Mouse (Mus musculus): ENCODE results near the gene Prkn. TPM values are rescaled to one million over a fixed set of nuclear protein-coding genes. Genes with fewer than 3 reads are reported as not detected.

The Prkn gene
- total and polyA plus RNA-seq, 3 experiments, result 0.39 to 0.50 TPM; not detected in 1

DNA sequence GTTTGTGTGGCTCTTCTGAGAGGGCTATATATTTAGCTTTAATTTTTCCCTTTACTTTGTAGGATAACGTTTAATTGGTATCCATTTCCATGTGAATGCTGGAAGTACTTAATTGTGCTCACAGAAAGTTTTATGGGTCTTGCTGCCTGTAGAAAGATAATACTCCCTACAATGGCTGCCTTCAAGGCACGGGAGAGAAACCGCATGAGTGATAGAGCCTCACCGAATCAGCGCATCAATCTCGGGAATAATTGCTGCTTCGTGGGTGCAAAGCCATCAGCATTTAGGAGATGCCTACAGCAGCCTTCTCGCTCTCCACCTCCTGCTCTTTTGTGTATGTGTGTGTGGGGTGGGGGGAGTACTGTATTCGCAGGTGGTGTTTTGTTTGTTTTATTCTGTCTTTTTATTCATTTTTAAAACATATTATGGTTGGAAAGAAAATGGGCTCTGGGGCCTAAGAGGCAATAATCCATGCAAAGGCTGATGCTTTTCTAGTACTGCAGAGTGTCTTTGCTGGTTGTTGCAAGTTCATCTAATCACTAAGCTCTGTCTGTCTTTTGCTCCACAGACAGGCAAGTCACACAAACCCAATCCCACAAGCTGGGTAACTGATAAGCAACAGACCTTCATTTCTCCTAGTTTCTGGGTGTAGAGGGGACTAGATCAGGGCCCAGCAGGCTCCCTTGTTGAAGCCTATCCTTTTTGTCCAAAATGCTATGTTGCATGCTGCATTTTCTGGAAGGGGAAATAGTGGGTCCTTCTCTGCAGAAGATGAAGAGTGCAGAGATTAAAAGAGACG, 119.1 kb downstream of the Prkn start:
- Histone ChIP-seq H3K9ac (ENCODE audit: control insufficient read depth, low read depth, low read length, poor library complexity, severe bottlenecking) (no peak overlapping the region), H3K36me3 (ENCODE audit: control insufficient read depth in 1 of 2, insufficient read depth in 2 of 2, low read length in 2 of 2) (no peaks in the 10 kb centered on the region; a peak in 1 of 4 replicates), H3K79me2 (ENCODE audit: control insufficient read depth, insufficient read depth, low read length, poor library complexity) (no peaks in the 10 kb centered on the region), H3K4me1 (ENCODE audit: control insufficient read depth in 1 of 2, insufficient read depth in 2 of 2, low read length in 2 of 2) (no peaks in the 10 kb centered on the region), H3K9me3 (replicated peaks; ENCODE audit: insufficient read depth, low read length) (no peaks in the 10 kb centered on the region), H3K27me3 (ENCODE audit: control insufficient read depth in 1 of 2, insufficient read depth in 2 of 2, low read length in 2 of 2) (no peaks in the 10 kb centered on the region), H3K4me3 (ENCODE audit: control insufficient read depth in 1 of 2, insufficient read depth in 1 of 2, low read depth in 2 of 2, low read length in 2 of 2) (no peak overlapping the region), H3K27ac (ENCODE audit: control insufficient read depth, low read depth, low read length) (no peak overlapping the region)
- TF ChIP-seq MXI1 (IDR thresholded peaks at IDR 0.05; ENCODE audit: low read depth, low read length), result no peak
- TF ChIP-seq NRF1 (IDR thresholded peaks at IDR 0.05; ENCODE audit: insufficient read depth, low read depth, low read length, poor library complexity, severe bottlenecking), result no peak
- no peak for TF ChIP-seq SMC3 (IDR thresholded peaks at IDR 0.05; ENCODE audit: low read depth, low read length)
- TF ChIP-seq GATA1 (IDR thresholded peaks at IDR 0.05; ENCODE audit: low read depth, low read length), result peak; percentile 36; the same call in 1 of the 2 replicates
- no peak for TF ChIP-seq CHD2 (IDR thresholded peaks at IDR 0.05; ENCODE audit: low read length)
- no peak for TF ChIP-seq MAX (IDR thresholded peaks at IDR 0.05; ENCODE audit: low read length)
- TF ChIP-seq USF2 (IDR thresholded peaks at IDR 0.05; ENCODE audit: borderline replicate concordance in 1 of 2, insufficient read depth in 1 of 2, low read depth in 1 of 2, low read length in 2 of 2), result no peak
- no peak for TF ChIP-seq NELFE (IDR thresholded peaks at IDR 0.05; ENCODE audit: low read depth, low read length)
- peak; percentile 39 to 47; a peak in 3 of 4 replicates for TF ChIP-seq EP300 (IDR thresholded peaks at IDR 0.05; ENCODE audit: low read depth in 1 of 2, low read length in 2 of 2)
- no peak for TF ChIP-seq ETS1 (IDR thresholded peaks at IDR 0.05; ENCODE audit: low read depth, low read length)
- no peak for TF ChIP-seq POLR2AphosphoS5 (IDR thresholded peaks at IDR 0.05; ENCODE audit: borderline replicate concordance, low read depth, low read length)
- peak; percentile 51 for DNase-seq (ENCODE audit: low read depth, low spot score)

DNA sequence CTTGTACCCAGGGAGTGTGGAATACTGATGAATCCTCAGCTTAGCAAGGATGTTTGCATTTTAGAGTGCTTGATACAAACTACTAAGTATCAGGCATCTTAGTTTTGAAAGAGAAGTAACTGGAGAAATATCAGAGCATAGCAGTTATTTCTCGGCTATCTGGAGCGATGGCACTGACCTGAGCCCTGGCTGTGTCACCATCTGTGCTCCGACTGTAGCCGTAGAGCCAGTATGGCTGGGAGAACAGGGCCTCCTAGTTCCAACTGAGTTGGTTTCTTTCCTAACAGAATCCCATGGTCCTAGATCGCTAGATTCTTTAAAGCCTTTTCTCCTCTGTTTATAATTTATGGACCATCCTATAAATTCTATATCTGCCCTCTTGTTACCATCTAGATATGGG, 122.0 kb downstream of the Prkn start:
- Histone ChIP-seq H3K4me3 (ENCODE audit: control insufficient read depth in 1 of 2, insufficient read depth in 1 of 2, low read depth in 2 of 2, low read length in 2 of 2) (no peak overlapping the region), H3K9ac (ENCODE audit: control insufficient read depth, low read depth, low read length, poor library complexity, severe bottlenecking) (no peak overlapping the region), H3K27ac (ENCODE audit: control insufficient read depth, low read depth, low read length) (no peak overlapping the region), H3K9me3 (replicated peaks; ENCODE audit: insufficient read depth, low read length) (no peaks in the 10 kb centered on the region), H3K36me3 (ENCODE audit: control insufficient read depth in 1 of 2, insufficient read depth in 2 of 2, low read length in 2 of 2) (no peaks in the 10 kb centered on the region; a peak in 1 of 4 replicates), H3K4me1 (ENCODE audit: control insufficient read depth in 1 of 2, insufficient read depth in 2 of 2, low read length in 2 of 2) (no peaks in the 10 kb centered on the region), H3K27me3 (ENCODE audit: control insufficient read depth in 1 of 2, insufficient read depth in 2 of 2, low read length in 2 of 2) (no peaks in the 10 kb centered on the region), H3K79me2 (ENCODE audit: control insufficient read depth, insufficient read depth, low read length, poor library complexity) (no peaks in the 10 kb centered on the region)
- TF ChIP-seq NRF1 (IDR thresholded peaks at IDR 0.05; ENCODE audit: insufficient read depth, low read depth, low read length, poor library complexity, severe bottlenecking) (no peak), RCOR1 (IDR thresholded peaks at IDR 0.05; ENCODE audit: low read depth, low read length) (no peak), GATA1 (IDR thresholded peaks at IDR 0.05; ENCODE audit: low read depth, low read length) (no peak), GABPA (IDR thresholded peaks at IDR 0.05; ENCODE audit: low read depth, low read length) (no peak), POLR2AphosphoS5 (IDR thresholded peaks at IDR 0.05; ENCODE audit: borderline replicate concordance, low read depth, low read length) (no peak), POLR2A (IDR thresholded peaks at IDR 0.05; ENCODE audit: control insufficient read depth in 1 of 2, insufficient read depth in 1 of 2, low read depth in 1 of 2, low read length in 2 of 2, poor library complexity in 1 of 2) (no peak), MEF2A (IDR thresholded peaks at IDR 0.05; ENCODE audit: extremely low read depth, insufficient replicate concordance, low read depth, low read length, poor library complexity, severe bottlenecking) (no peak), CHD1 (IDR thresholded peaks at IDR 0.05; ENCODE audit: low read depth, low read length) (no peak), TCF12 (IDR thresholded peaks at IDR 0.05; ENCODE audit: low read depth, low read length) (no peak), NELFE (IDR thresholded peaks at IDR 0.05; ENCODE audit: low read depth, low read length) (no peak)
- DNase-seq (ENCODE audit: low read depth, low spot score), result no peak

Measured in MEL (cell line).